Mouse (Mus musculus): ENCODE measurements at regions not wholly inside any gene's neighbourhood (a gene's known extent, or its start where the extent isn't known, plus 50 kb on each side); places are given as distances from the start of the nearest gene placed in this dataset.

- no peak for DNase-seq (ENCODE audit: low spot score in 2 of 2)
Measured at GRCm38 (mm10) chr14:104676810-104677209, 154.4 kb upstream of the Rnf219 start.

GRCm38 (mm10) chr14:104661696-104662095 lies 139.3 kb upstream of the Rnf219 start:
- DNase-seq (ENCODE audit: low spot score in 2 of 2), result no peak

- no peak for DNase-seq (ENCODE audit: low spot score in 2 of 2)
Measured at GRCm38 (mm10) chr14:104658751-104659150, 136.3 kb upstream of the Rnf219 start.

- no peak for DNase-seq (ENCODE audit: low spot score in 2 of 2)
Measured at GRCm38 (mm10) chr14:104649980-104650379, 127.5 kb upstream of the Rnf219 start.

GRCm38 (mm10) chr14:104644626-104645025 lies 122.2 kb upstream of the Rnf219 start:
- DNase-seq (ENCODE audit: low spot score in 2 of 2), result no peak

- DNase-seq (ENCODE audit: low spot score in 2 of 2), result no peak
Measured at GRCm38 (mm10) chr14:104642783-104643182, 120.3 kb upstream of the Rnf219 start.

- DNase-seq (ENCODE audit: low spot score in 2 of 2), result no peak
Measured at GRCm38 (mm10) chr14:104639300-104639699, 116.9 kb upstream of the Rnf219 start.

- no peak for DNase-seq (ENCODE audit: low spot score in 2 of 2)
Measured at GRCm38 (mm10) chr14:104611467-104611866, 89.0 kb upstream of the Rnf219 start.

- peak in 1 of 2 experiments; percentile 3 for DNase-seq (ENCODE audit: low spot score in 2 of 2)
Measured at GRCm38 (mm10) chr14:104610378-104610777, 87.9 kb upstream of the Rnf219 start.

- DNase-seq (ENCODE audit: low spot score in 2 of 2), result no peak
Measured at GRCm38 (mm10) chr14:104594851-104595250, 72.4 kb upstream of the Rnf219 start.
